ENCODE assay signal across 8 mouse cellular contexts in the genomic region with DNA sequence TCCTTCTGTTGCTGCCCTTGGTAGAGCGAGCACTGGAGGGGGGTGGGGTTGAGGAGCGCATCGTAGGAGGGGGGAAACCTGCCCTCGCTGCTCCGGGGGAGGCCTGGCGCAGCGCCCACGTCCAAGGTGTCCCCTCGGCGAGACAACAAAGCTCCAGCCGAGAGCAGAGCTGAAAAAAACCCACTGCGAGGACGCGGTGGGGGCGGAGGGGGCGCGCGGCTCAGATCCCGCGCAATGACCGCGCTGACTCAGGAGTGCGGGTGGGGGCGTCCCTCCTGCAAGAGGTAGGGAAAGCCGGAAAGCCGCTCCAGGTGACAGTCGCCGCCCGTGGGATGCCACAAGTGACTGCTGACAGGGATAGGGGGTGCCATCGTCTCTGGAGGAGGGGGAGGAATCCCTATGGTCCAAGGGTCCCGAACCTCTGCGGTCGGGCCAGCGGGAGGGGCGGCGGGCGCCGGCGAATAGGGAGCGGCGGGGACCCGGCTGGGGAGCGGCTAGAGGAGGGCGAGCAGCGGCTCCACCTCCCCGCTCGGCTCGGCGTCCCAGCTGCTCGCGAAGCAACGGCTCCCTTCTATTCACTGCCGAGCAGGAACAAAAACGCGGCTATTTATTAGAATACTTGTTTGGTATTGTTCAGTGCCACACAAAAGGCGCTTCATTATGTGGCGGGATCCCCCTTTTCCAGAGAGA. TPM values are rescaled to one million over a fixed set of nuclear protein-coding genes. Genes with fewer than 3 reads are reported as not detected.
DNase-seq lines count a peak whose midpoint lies in the region; ATAC-seq and TF ChIP-seq lines count a peak whose summit lies in the region.

No protein-coding gene starts in this region.

- WGBS in limb, embryonic 14.5 days = under 1% methylated on average over 49 of the region's 57 CpGs
- under 1% methylated on average over 53 of the region's 57 CpGs for WGBS in stomach, postnatal 0 days

- H3K4me2 ChIP-seq in limb, embryonic 14.5 days (replicated peaks; ENCODE audit: low read depth, low read length, severe bottlenecking) = peak overlapping the region; percentile 29
- peak overlapping the region; percentile 53 for H3K4me2 ChIP-seq in stomach, postnatal 0 days (replicated peaks; ENCODE audit: low read depth)

- H3K4me1 ChIP-seq in limb, embryonic 14.5 days (ENCODE audit: control insufficient read depth, insufficient read depth, low read length) = peaks cover 8% of the 10 kb centered on the region; the same call in 1 of the 2 replicates
- H3K4me1 ChIP-seq in stomach, postnatal 0 days (replicated peaks; ENCODE audit: control insufficient read depth, insufficient read depth) = 0 out of 2 replicates have a peak, but pooled peaks cover 2% of the 10 kb centered on the region

- no peak for TF ChIP-seq EP300 in stomach, postnatal 0 days (optimal IDR thresholded peaks at IDR 0.05)

- ATAC-seq in limb, embryonic 14.5 days (ENCODE audit: low FRiP score, low read depth) = no peak
- no peak for ATAC-seq in stomach, postnatal 0 days (ENCODE audit: low FRiP score, low TSS enrichment)

- H3K9me3 ChIP-seq in limb, embryonic 14.5 days (ENCODE audit: control insufficient read depth, low read length) = no peaks in the 10 kb centered on the region
- no peaks in the 10 kb centered on the region for H3K9me3 ChIP-seq in stomach, postnatal 0 days (ENCODE audit: control insufficient read depth, low read length)

- no peak overlapping the region for H3K9ac ChIP-seq in limb, embryonic 14.5 days (ENCODE audit: low read depth, low read length, severe bottlenecking)
- H3K9ac ChIP-seq in stomach, postnatal 0 days (ENCODE audit: low read length) = no peak overlapping the region

- no peak for TF ChIP-seq POLR2A in limb, embryonic 14.5 days (IDR thresholded peaks at IDR 0.05; ENCODE audit: borderline replicate concordance, extremely low read depth, insufficient read depth, insufficient read length)

- peaks cover 98% of the 10 kb centered on the region for H3K27me3 ChIP-seq in limb, embryonic 14.5 days (ENCODE audit: control insufficient read depth, insufficient read depth, low read length)
- H3K27me3 ChIP-seq in stomach, postnatal 0 days (ENCODE audit: control insufficient read depth, insufficient read depth, low read length) = peaks cover 34% of the 10 kb centered on the region; the same call in 1 of the 2 replicates

- no peaks in the 10 kb centered on the region for H3K36me3 ChIP-seq in limb, embryonic 14.5 days (ENCODE audit: control insufficient read depth, insufficient read depth, low read length)
- H3K36me3 ChIP-seq in stomach, postnatal 0 days (ENCODE audit: control insufficient read depth, insufficient read depth, low read length) = no peaks in the 10 kb centered on the region

- H3K4me3 ChIP-seq in limb, embryonic 14.5 days (replicated peaks; ENCODE audit: low read length) = peak overlapping the region; percentile 24
- peak overlapping the region; percentile 19 for H3K4me3 ChIP-seq in stomach, postnatal 0 days (ENCODE audit: low read depth, low read length)

- no peak for TF ChIP-seq CTCF in stomach, postnatal 0 days (IDR thresholded peaks at IDR 0.05; ENCODE audit: low read depth)

- DNase-seq in cerebellum, postnatal 10 days = peak; percentile 42 to 52
- no peak for DNase-seq in cerebellum, adult 8-10 months
- peak; percentile 40 for DNase-seq in right cerebral cortex, postnatal 25 days
- no peak for DNase-seq in right cerebral cortex, postnatal 36 days (ENCODE audit: low spot score in 2 of 2)
- no peak for DNase-seq in limb, embryonic 14.5 days (ENCODE audit: low spot score)
- no peak for DNase-seq in stomach, postnatal 0 days (ENCODE audit: low spot score)
- DNase-seq in gastrocnemius, adult 18-20 months (ENCODE audit: low spot score) = no peak
- no peak for DNase-seq in cerebellum, adult 11-12 months

- no peak overlapping the region for H3K27ac ChIP-seq in limb, embryonic 14.5 days (replicated peaks; ENCODE audit: low read depth, low read length)
- no peak overlapping the region for H3K27ac ChIP-seq in stomach, postnatal 0 days (replicated peaks)

RNA-seq across cellular contexts. Expression of a gene that starts 10.0 kb away (rescaled TPM):
- polyA plus RNA-seq in limb, embryonic 14.5 days (2012; rRNA removed) = 0.05 and 0.13 TPM in 2 replicates
- polyA plus RNA-seq in limb, embryonic 14.5 days (2014; fragmentation: Nextera tagmentation; extraction: Ambion mirVana) = not detected in 2 replicates
- polyA plus RNA-seq in stomach, postnatal 0 days (2015; fragmentation: Nextera tagmentation; extraction: Ambion mirVana) = 0.02 TPM in 1 of 2 replicates, not detected in the other
- total RNA-seq in gastrocnemius, adult 18-20 months (2021) = not detected

Comparison
In these comparisons a context has a peak if more than half of its experiments do, and no peak if none do; other contexts are left out.
1. DNase-seq: peak in cerebellum, postnatal 10 days (2 of 2) and right cerebral cortex, postnatal 25 days (single experiment); none in cerebellum, adult 8-10 months (single experiment), right cerebral cortex, postnatal 36 days (0 of 2), limb, embryonic 14.5 days (single experiment), stomach, postnatal 0 days (single experiment), gastrocnemius, adult 18-20 months (single experiment) and cerebellum, adult 11-12 months (single experiment).